Mouse (Mus musculus) intestine, embryonic 14.5 days (tissue): Measurements from ENCODE around the gene Lrmp. TPM values are rescaled to one million over a fixed set of nuclear protein-coding genes. Genes with fewer than 3 reads are reported as not detected.
"Not testable (repeated sequence)": the region's sequence is repeated elsewhere in the genome, so short reads cannot be mapped to it uniquely, and the experiment has no call there.

Experiments used
- ATAC-seq: fragments of 200-750 bp; cut with Nextera tagmentation; replicated peaks from 2 replicates; pipeline ENCODE4 v1.8.0; 2017; ENCODE audit warnings: low read depth, moderate number of reproducible peaks, moderate TSS enrichment, moderate library complexity; ENCODE audit not compliant: low FRiP score, low TSS enrichment
- DNase-seq: peaks from one replicate; pipeline ENCODE4 v3.0.0-alpha.2; 2018; ENCODE audit warnings: low spot score
- H3K27ac ChIP-seq: fragments of 300-500 bp; sonication (generic); 2 replicates; pipeline ENCODE4 v1.5.1; 2014; ENCODE audit warnings: low read depth, mild to moderate bottlenecking, control low read depth
- H3K27me3 ChIP-seq: fragments of 300-500 bp; sonication (generic); replicated peaks from 2 replicates; pipeline ENCODE4 v1.6.1; 2014; ENCODE audit warnings: low read length, control low read depth; ENCODE audit not compliant: control insufficient read depth, insufficient read depth
- H3K36me3 ChIP-seq: fragments of 300-500 bp; sonication (generic); 2 replicates; pipeline ENCODE4 v1.6.1; 2014; ENCODE audit warnings: low read length, control low read depth; ENCODE audit not compliant: control insufficient read depth, insufficient read depth
- H3K4me1 ChIP-seq: fragments of 300-500 bp; sonication (generic); replicated peaks from 2 replicates; pipeline ENCODE4 v1.6.1; 2014; ENCODE audit warnings: low read length, control low read depth, mixed read lengths; ENCODE audit not compliant: control insufficient read depth, insufficient read depth
- H3K4me2 ChIP-seq: fragments of 300-500 bp; sonication (generic); 2 replicates; pipeline ENCODE4 v1.6.1; 2014; ENCODE audit warnings: low read length
- H3K4me3 ChIP-seq: fragments of 300-500 bp; sonication (generic); 2 replicates; pipeline ENCODE4 v1.5.1; 2014; ENCODE audit warnings: low read depth, low read length, control low read depth, mixed read lengths
- H3K9ac ChIP-seq: fragments of 300-500 bp; sonication (generic); 2 replicates; pipeline ENCODE4 v1.6.1; 2014; ENCODE audit warnings: mild to moderate bottlenecking, low read length
- H3K9me3 ChIP-seq: fragments of 300-500 bp; sonication (generic); 2 replicates; pipeline ENCODE4 v1.6.1; 2016; ENCODE audit warnings: low read length, control low read depth; ENCODE audit not compliant: control insufficient read depth
- WGBS: fragments of 180-500 bp; shearing (Covaris S2); extraction: QIAGEN DNeasy Blood & Tissue Kit; methylation state at CpG from one replicate; pipeline ENCODE4 v1.1.7; 2014; 5-methylcytosine and 5-hydroxymethylcytosine counted together
- polyA plus RNA-seq: library from polyadenylated mRNA; unstranded; fragments of >200 nt; fragmentation: Nextera tagmentation; extraction: Ambion mirVana; gene quantifications from 2 replicates; pipeline ENCODE4 v1.2.1, GENCODE M21; 2014

Lrmp gene
- polyA plus RNA-seq, 1 experiment from 2014 or later: 2.2 TPM

- no peak overlapping the region for H3K27ac ChIP-seq
- no peak overlapping the region for H3K9ac ChIP-seq
- no peaks in the 10 kb centered on the region for H3K36me3 ChIP-seq
- H3K4me2 ChIP-seq: no peak overlapping the region
- H3K27me3 ChIP-seq: no peaks in the 10 kb centered on the region
- WGBS: 80% methylated on average over 11 of the region's 11 CpGs
- H3K4me3 ChIP-seq: no peak overlapping the region
- DNase-seq: no peak
- ATAC-seq: no peak
- H3K9me3 ChIP-seq: no peaks in the 10 kb centered on the region
- H3K4me1 ChIP-seq: no peaks in the 10 kb centered on the region
These were observed 7.9 kb downstream of the Lrmp start for GRCm38 (mm10) chr6:145123136-145124060.

GRCm38 (mm10) chr6:145124621-145125020, 9.2 kb downstream of the Lrmp start:
- 69% methylated on average over 1 of the region's 1 CpGs for WGBS
- DNase-seq (no peak), ATAC-seq (no peak)
- Histone ChIP-seq H3K27me3 (no peaks in the 10 kb centered on the region), H3K9ac (no peak overlapping the region), H3K4me3 (no peak overlapping the region), H3K27ac (no peak overlapping the region), H3K4me2 (no peak overlapping the region), H3K9me3 (no peaks in the 10 kb centered on the region), H3K4me1 (no peaks in the 10 kb centered on the region), H3K36me3 (no peaks in the 10 kb centered on the region)

- WGBS: 49% methylated on average over 7 of the region's 7 CpGs
- Histone ChIP-seq H3K27ac (no peak overlapping the region), H3K4me3 (no peak overlapping the region), H3K4me2 (no peak overlapping the region), H3K9me3 (no peaks in the 10 kb centered on the region), H3K27me3 (no peaks in the 10 kb centered on the region), H3K4me1 (no peaks in the 10 kb centered on the region), H3K36me3 (no peaks in the 10 kb centered on the region), H3K9ac (no peak overlapping the region)
- DNase-seq (no peak), ATAC-seq (no peak)
These were observed 10.2 kb downstream of the Lrmp start for GRCm38 (mm10) chr6:145125591-145126113.

- Histone ChIP-seq H3K4me2 (no peak overlapping the region), H3K9me3 (no peaks in the 10 kb centered on the region), H3K4me1 (no peaks in the 10 kb centered on the region), H3K27ac (no peak overlapping the region), H3K9ac (no peak overlapping the region), H3K27me3 (no peaks in the 10 kb centered on the region), H3K4me3 (no peak overlapping the region), H3K36me3 (no peaks in the 10 kb centered on the region)
- 97% methylated on average over 3 of the region's 3 CpGs for WGBS
- ATAC-seq (no peak), DNase-seq (no peak)
These were observed 12.2 kb downstream of the Lrmp start for GRCm38 (mm10) chr6:145127652-145128051.

- WGBS: 84% methylated on average over 4 of the region's 4 CpGs
- ATAC-seq: no peak
- Histone ChIP-seq H3K4me3 (no peak overlapping the region), H3K4me2 (no peak overlapping the region), H3K4me1 (no peaks in the 10 kb centered on the region), H3K9ac (no peak overlapping the region), H3K36me3 (no peaks in the 10 kb centered on the region), H3K9me3 (no peaks in the 10 kb centered on the region), H3K27ac (no peak overlapping the region), H3K27me3 (no peaks in the 10 kb centered on the region)
- no peak for DNase-seq
These were observed 14.1 kb downstream of the Lrmp start for GRCm38 (mm10) chr6:145129563-145129962.

- H3K9me3 ChIP-seq: no peaks in the 10 kb centered on the region
- no peaks in the 10 kb centered on the region for H3K27me3 ChIP-seq
- no peaks in the 10 kb centered on the region for H3K4me1 ChIP-seq
- 81% methylated on average over 5 of the region's 5 CpGs for WGBS
- H3K36me3 ChIP-seq: no peaks in the 10 kb centered on the region
- no peak overlapping the region for H3K9ac ChIP-seq
- no peak overlapping the region for H3K4me3 ChIP-seq
- DNase-seq: no peak
- 0 out of 2 replicates have a peak, but pooled peaks have one; percentile 19 for ATAC-seq
- H3K4me2 ChIP-seq: no peak overlapping the region
- no peak overlapping the region for H3K27ac ChIP-seq
These were observed 16.5 kb downstream of the Lrmp start for GRCm38 (mm10) chr6:145131991-145132390.

- H3K4me2 ChIP-seq, H3K27ac ChIP-seq, ATAC-seq, H3K4me3 ChIP-seq, H3K9me3 ChIP-seq, H3K27me3 ChIP-seq, H3K36me3 ChIP-seq, H3K9ac ChIP-seq, H3K4me1 ChIP-seq: not testable (repeated sequence)
- WGBS: 74% methylated on average over 5 of the region's 5 CpGs
- DNase-seq: peak; percentile 28
These were observed 17.5 kb downstream of the Lrmp start for GRCm38 (mm10) chr6:145132969-145133368.

GRCm38 (mm10) chr6:145135295-145135694, 19.8 kb downstream of the Lrmp start:
- no peak for ATAC-seq
- Histone ChIP-seq H3K36me3 (no peaks in the 10 kb centered on the region), H3K27ac (no peak overlapping the region), H3K9ac (no peak overlapping the region), H3K4me1 (no peaks in the 10 kb centered on the region), H3K4me3 (no peak overlapping the region), H3K27me3 (no peaks in the 10 kb centered on the region), H3K4me2 (no peak overlapping the region), H3K9me3 (no peaks in the 10 kb centered on the region)
- peak; percentile 10 for DNase-seq
- 74% methylated on average over 3 of the region's 3 CpGs for WGBS

- H3K27me3 ChIP-seq: no peaks in the 10 kb centered on the region
- no peaks in the 10 kb centered on the region for H3K36me3 ChIP-seq
- ATAC-seq (no peak), DNase-seq (peak; percentile 28)
- no peak overlapping the region for H3K4me2 ChIP-seq
- H3K9me3 ChIP-seq: no peaks in the 10 kb centered on the region
- H3K27ac ChIP-seq: no peak overlapping the region
- WGBS: 40% methylated on average over 9 of the region's 9 CpGs
- H3K4me3 ChIP-seq: no peak overlapping the region
- H3K9ac ChIP-seq: no peak overlapping the region
- H3K4me1 ChIP-seq: no peaks in the 10 kb centered on the region
These were observed 20.4 kb downstream of the Lrmp start for GRCm38 (mm10) chr6:145135804-145136203.
